In genomic region chr15:84756426-84756825, GRCm38 (mm10) we compare ENCODE assay signal across 9 mouse cellular contexts. TPM values are rescaled to one million over a fixed set of nuclear protein-coding genes. Genes with fewer than 3 reads are reported as not detected.
DNase-seq lines count a peak whose midpoint lies in the region; ATAC-seq and TF ChIP-seq lines count a peak whose summit lies in the region.
"Had no signal": no experiment of that assay in that cellular context is flagged by ENCODE, and none has a peak within 500 bp of the region (broad histone marks: within the 10 kb centered on the region; RNA-seq: fewer than 3 reads in every experiment).

No protein-coding gene starts in this region.

- H3K4me1 ChIP-seq in cerebellum, adult 2 months (ENCODE audit: control insufficient read depth, insufficient read depth, low read length): no peaks in the 10 kb centered on the region

- TF ChIP-seq POLR2A in cerebellum, adult 2 months (IDR thresholded peaks at IDR 0.05; ENCODE audit: borderline replicate concordance, insufficient read depth, low read length): no peak

- WGBS in cerebellum, adult 2 months: 3% methylated on average over 21 of the region's 22 CpGs

- TF ChIP-seq CTCF in cerebellum, adult 2 months (IDR thresholded peaks at IDR 0.05; ENCODE audit: borderline replicate concordance, insufficient read depth, low read depth, low read length): no peak

- ATAC-seq in megakaryocyte, adult 5-6 weeks (ENCODE audit: poor library complexity, severe bottlenecking): no peak

- H3K27me3 ChIP-seq in cerebellum, adult 2 months (ENCODE audit: control insufficient read depth, insufficient read depth, low read length): no peaks in the 10 kb centered on the region

- no peak overlapping the region for H3K27ac ChIP-seq in cerebellum, adult 2 months (ENCODE audit: insufficient read depth, low read length)

- peak; percentile 28 to 29 for DNase-seq in cerebellum, adult 2 months
- no peak for DNase-seq in cerebellum, adult 11 months
- peak; percentile 43 for DNase-seq in right cerebral cortex, adult 18-20 months
- no peak for DNase-seq in right cerebral cortex, postnatal 14 days
- DNase-seq in layer of hippocampus, postnatal 10 days (ENCODE audit: low spot score in 2 of 2): peak; percentile 46 to 49
- peak; percentile 43 for DNase-seq in retina, embryonic 14.5 days (ENCODE audit: low spot score)
- DNase-seq in gastrocnemius, adult 8-10 months (ENCODE audit: low spot score in 2 of 2): no peak

- no peak overlapping the region for H3K4me3 ChIP-seq in cerebellum, adult 2 months (replicated peaks; ENCODE audit: insufficient read depth, low read depth, low read length)

RNA-seq across cellular contexts. Expression of gene Arhgap8, which starts 36.6 kb away (rescaled TPM):
- polyA plus RNA-seq in cerebellum, adult 2 months (2012; rRNA removed): 0.18 and 0.27 TPM in 2 replicates
- total RNA-seq in layer of hippocampus, postnatal 10 days (2021): under 1 TPM; 0.27 to 0.89 TPM
- under 1 TPM in 2 of 4 experiments, not detected in 2; 0.31 to 0.32 TPM for total RNA-seq in gastrocnemius, adult 8-10 months (2022)
- not detected in 2 replicates for total RNA-seq in megakaryocyte, adult 5-6 weeks (2015)
- total RNA-seq in megakaryocyte, adult 5-6 weeks (2017): not detected in 2 replicates
- total RNA-seq: neutrophil, adult 5-6 weeks had no signal

Comparison
In these comparisons a context has a peak if more than half of its experiments do, and no peak if none do; other contexts are left out.
1. DNase-seq: peak in cerebellum, adult 2 months (2 of 2), right cerebral cortex, adult 18-20 months (single experiment), layer of hippocampus, postnatal 10 days (2 of 2) and retina, embryonic 14.5 days (single experiment); none in cerebellum, adult 11 months (single experiment), right cerebral cortex, postnatal 14 days (single experiment) and gastrocnemius, adult 8-10 months (0 of 2).